Mouse (Mus musculus) kidney, postnatal 10 days (tissue): ENCODE measurements at regions not wholly inside any gene's neighbourhood (a gene's known extent, or its start where the extent isn't known, plus 50 kb on each side); places are given as distances from the start of the nearest gene placed in this dataset.
"Not testable (repeated sequence)": the region's sequence is repeated elsewhere in the genome, so short reads cannot be mapped to it uniquely, and the experiment has no call there.

ENCODE experiments used
- DNase-seq: peaks from one replicate; pipeline ENCODE4 v3.0.0; 2021; ENCODE audit warnings: mixed read lengths

DNA sequence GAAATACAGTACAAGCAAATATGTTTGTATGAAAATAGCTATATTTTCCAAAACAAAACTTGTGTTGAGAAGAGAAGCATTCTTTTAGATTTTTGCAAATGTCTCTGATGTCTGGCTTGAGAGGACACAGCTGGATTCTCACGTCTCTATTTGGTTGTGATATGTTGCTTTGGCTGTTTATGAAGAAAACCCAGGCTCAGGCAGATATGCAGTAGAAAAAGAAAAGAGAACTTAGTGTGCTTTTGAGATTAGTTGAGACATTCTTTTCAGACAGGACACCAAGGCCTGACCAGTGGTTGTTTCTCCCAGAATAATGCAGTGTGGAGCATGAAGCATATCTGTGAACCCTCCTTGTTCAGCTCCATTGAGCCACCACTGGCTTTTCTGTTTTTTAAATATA lies 178.8 kb upstream of the Mamld1 start:
- DNase-seq: peak; percentile 7

DNA sequence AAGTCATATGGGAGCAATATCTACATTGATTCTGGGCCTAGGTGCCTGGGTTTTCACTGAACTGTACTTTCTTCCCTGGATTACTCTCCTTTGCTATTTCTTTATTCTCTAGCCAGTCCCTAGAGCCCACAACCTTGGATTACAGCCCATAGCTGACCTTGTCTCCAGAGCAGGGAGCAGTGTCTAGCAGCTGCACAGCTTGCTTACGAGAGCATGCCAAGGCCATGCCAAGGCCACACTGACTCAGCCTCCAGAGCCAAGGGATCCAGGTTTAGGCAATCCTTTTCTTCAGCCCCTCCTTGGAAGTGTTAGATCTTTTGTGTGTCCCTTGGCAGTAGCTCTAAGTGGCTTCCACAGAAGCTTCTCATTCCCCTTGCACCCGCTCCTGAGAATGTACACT lies 168.7 kb upstream of the Mamld1 start:
- DNase-seq: no peak

DNA sequence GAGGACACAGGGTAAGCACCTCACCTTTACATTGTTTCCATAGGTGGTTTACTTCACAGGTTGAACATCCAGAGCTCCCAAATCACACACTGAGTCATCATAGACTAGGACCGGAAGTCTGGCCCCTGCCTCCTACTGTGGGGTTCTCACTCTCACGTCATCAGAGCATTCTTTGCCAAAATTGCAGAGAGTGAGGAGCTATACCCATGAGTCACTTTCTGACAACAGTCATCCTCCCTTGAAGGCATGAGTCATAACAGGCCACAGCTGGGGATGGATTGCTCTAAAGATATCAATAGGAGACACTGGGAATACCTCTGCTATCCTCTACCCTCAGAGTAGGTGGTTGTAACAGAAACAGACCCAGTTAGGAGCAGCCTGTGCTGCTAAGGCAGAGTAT lies 166.6 kb upstream of the Mamld1 start:
- DNase-seq: no peak

DNA sequence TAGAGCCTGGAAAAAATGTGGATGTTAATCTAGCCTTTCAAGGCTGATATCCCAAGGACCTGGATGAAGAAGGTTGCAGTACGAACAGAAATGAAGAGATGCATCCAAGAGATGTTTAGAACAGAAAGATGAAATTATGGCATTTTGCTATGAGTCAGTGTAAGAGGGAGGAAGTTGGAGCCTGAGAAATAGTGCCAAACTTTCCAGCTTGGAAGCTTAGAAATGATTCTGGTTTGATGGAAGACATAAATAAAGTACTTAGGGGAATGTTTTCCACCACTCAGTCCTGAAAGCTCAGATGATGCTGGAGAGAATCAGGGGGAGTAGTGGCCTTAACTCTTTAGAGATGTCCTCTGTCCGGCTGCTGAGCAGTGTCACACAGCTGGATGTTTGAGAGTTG lies 155.5 kb upstream of the Mamld1 start:
- DNase-seq: no peak

DNA sequence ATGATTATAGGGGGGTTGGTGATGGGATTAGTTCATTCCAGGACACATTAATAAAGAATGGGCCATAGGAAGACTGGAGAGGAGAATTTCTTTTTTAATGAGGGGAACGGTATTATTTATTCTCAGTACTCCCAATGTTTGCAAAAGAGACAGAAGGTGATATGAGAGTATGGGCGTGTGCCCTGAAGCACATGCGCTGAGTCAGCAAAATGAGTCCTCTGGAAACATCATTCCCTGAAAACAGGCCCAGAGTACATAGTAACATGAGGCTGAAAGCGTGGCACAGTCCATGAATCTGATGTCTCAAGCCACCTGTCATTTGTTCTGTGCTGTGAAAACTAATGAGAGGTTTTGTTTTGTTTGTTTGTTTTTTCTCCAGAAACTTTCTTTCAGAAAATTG lies 154.5 kb upstream of the Mamld1 start:
- DNase-seq: no peak

DNA sequence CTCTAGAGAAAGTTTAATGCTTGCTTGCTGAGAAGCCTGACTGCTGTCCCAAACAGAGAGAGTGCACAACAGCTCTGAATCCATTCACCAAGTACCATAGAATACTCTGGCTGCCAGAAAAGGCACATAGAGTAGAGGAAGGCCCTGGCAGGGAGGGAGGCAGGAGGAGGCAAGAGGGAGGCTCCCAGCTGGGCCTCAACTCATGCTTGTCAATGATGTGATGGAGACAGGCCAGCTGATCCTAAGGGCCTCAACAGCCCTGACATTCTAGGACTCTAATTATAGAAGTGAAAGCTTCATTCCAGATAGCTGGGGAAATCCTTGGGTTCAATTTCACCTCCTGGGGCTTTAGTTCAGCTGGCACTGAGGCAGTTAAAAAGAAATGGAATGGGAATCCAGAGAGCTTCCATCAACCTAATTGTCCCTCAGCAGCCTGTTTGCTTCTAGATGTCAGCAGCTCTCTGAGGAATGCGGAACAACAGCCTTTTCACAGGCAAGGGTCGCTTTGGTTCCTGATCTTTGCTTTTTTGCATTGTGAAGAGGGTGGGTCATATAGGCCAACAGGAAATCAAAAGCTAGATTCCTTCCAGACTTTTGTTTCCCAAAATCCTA lies 152.8 kb upstream of the Mamld1 start:
- peak; percentile 28 for DNase-seq

DNA sequence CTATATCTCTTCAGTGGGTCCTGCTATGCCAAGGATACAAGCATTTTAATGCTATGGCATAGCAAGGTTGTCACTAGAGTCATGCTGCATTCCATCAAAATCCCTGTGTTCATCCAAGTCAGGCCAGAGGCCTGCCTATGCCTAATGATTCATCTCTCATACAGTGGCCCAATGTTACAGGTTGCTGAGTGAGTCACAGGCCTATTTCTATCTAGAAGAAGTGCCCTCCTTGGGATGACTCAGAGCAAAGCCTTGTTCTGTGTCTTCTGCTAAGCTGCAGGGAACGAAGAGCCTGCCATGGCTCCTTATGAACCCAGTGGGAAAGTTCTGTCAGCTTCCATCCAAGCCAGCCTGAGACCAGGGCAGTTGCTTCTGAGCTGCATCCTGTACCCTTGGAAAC lies 151.2 kb upstream of the Mamld1 start:
- DNase-seq: not testable (repeated sequence)

DNA sequence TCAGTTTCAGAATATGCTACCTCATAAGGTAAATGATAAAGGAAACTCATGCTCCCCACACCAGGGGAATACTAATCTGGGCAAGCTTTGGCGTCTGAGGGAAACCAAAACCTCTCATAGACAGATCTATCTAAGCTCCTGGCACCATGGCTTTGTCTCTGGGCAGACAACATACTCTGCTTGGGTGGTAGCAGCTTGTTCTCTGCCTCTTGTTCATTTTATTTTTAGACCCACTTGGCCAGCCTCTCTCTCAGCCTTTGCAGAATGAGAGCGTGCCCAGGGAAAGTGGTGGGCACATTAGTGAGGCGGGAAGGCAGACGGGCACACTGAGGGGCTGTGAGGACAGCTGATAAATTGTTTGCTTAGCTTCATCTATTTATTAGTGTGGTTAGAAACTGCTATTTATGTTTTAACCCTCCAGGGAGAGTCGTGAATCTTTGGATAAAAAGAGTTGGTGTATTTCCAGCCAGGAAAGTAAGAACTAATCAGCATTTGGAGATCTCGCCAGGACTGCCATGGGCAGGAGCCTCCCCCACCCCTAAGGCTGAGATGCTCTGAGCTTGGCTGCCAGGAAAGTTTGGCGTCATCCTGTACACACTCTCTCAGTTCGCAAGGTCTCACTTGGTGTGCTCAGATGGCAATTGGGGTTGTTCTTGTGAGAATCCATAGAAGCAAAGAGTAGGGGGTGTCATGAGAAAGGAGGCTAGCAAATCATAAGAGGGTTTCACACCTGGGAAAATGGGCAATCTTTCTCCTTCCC lies 150.2 kb upstream of the Mamld1 start:
- no peak for DNase-seq

DNA sequence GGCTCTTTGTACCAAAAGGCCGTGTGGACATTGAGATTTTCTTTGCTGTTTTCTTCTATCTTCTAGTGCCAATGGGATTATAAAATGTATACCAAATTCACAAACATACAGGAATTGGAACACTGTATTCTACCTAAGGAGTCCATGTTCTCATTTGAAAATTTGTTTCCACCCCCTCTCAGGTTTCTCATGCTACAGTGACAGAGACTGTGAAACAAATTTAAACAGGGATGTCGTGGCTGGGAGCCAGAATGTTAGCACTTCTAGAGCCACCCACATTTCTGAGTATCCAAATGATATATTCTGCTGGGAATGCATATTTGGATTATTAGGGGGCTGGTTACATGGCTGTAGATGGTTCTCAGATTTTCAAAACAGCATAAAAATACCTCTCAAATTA lies 124.4 kb upstream of the Mamld1 start:
- no peak for DNase-seq

DNA sequence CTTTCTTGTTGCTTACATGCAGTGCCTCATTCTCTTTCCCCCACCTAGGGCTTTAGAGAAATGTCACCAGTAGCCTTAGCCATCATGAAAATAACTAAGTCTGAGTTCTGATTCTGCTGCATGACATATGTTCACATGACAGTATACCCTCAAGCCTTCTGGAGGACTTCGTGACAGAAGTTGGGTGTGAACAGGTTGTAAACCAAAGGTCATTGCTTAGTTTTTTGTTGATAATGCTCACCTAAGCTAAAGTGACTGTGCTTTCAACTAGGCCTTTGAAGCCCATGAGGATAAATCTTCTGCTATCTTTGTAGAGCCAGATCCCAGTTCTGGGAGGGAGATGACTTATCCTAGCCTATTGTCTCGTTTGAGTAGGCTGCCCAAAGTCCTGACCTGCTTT lies 118.1 kb upstream of the Mamld1 start:
- DNase-seq: no peak

DNA sequence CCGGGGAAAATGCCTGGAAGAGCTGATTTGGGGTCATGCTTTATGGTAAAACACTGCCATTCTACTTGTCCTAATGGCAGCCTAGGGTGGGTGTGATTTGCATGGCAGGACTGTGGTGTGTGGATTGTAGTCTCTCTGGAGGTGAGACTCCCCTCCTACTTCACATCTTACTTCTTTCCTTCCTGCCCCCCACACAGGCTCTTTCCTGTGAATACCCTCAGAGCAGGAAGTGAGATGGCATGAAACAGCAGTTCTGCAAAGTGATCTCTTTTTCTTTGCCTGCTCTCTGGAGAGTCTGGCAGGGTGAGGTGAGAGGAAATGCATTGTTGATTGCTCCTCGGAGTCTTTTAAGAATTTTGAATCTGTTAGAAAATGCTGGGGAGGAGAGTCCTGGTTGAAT lies 104.7 kb upstream of the Mamld1 start:
- DNase-seq: no peak

DNA sequence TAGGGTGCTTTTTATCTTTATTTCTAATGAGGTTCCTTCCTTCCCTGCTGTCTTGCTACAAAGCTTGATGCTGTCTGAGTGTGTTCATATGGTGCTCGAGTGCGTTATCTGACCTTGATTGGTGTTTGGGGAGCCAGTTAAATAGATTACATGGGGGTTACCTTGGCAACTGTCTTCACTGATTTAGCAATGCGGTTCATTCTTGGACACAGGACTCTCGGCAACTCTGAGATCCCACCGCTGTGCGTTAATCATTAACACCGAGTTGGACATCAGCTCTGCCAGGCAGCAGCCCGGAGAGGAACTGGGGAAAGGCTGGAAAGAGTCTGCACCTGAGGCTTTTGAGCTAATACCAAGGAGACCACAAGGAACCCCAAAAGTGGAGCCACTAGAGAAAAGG lies 104.0 kb upstream of the Mamld1 start:
- DNase-seq: peak; percentile 42

DNA sequence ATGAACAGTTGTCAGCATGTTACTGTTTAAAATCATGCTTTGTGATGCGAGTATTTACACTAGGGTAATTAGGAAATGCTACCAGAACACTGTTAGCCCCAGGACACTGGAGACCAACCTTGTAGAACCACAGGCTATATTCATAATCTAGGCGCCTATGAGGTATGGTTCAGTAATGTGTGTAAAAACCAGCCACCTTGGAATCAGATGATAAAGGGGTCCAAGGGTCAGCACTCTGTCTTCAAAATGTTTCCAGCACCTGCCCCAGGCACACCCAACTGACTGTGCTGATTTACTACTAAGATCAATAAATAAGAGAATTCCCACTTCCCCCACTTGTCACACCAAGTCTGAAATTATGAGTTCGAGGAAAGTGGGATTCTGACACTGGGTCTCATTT lies 100.8 kb upstream of the Mamld1 start:
- DNase-seq: no peak

DNA sequence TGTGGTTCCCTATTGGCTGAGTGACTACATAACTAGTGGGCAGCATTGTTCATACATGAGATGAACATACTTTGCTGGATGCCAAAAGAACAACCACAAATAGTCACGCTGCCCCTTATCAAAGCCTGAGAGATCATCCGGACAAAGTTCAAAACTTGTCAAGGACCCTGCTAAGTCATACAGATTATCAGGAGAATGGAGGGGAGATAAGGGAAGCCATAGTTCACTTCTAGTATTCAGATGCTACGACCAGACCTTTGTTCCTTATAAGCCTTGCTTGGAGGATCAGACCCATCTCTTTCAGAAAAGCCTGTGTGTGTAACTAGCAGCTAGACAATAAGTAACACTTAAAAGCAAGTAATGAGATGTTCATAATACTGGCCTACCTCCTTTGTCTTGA lies 97.0 kb upstream of the Mamld1 start:
- no peak for DNase-seq
